Comparison of ENCODE assay signal across 8 mouse cellular contexts in genomic region chr7:126776598-126777057, GRCm38 (mm10). TPM values are rescaled to one million over a fixed set of nuclear protein-coding genes. Genes with fewer than 3 reads are reported as not detected.
DNase-seq lines count a peak whose midpoint lies in the region; ATAC-seq and TF ChIP-seq lines count a peak whose summit lies in the region.

Ypel3 (plus strand) TSS chr7:126776955.

- H3K9me3 ChIP-seq in ES-E14 (ENCODE audit: control insufficient read depth, insufficient read depth, low read depth, low read length) = no peaks in the 10 kb centered on the region
- H3K9me3 ChIP-seq in forebrain, embryonic 14.5 days (replicated peaks; ENCODE audit: control insufficient read depth, low read length) = no peaks in the 10 kb centered on the region
- H3K9me3 ChIP-seq in neural tube, embryonic 14.5 days (ENCODE audit: control insufficient read depth, low read length) = no peaks in the 10 kb centered on the region

- intact Hi-C loops in heart, postnatal 10 days (cut with DNase I) = loop anchor here (2.0 kb wide), 1 partner anchor 16 kb away; no protein-coding TSS in a partner anchor

- peak within 1 kb of the TSS; percentile 5 for H3K27ac ChIP-seq in ES-E14 (ENCODE audit: insufficient read depth, low read depth, low read length, poor library complexity, severe bottlenecking)
- peak within 1 kb of the TSS; percentile 76 for H3K27ac ChIP-seq in forebrain, embryonic 14.5 days (ENCODE audit: low read depth, low read length)
- peak within 1 kb of the TSS; percentile 69 for H3K27ac ChIP-seq in neural tube, embryonic 14.5 days (ENCODE audit: low read depth, low read length)

- H3K36me3 ChIP-seq in ES-E14 (ENCODE audit: control insufficient read depth, insufficient read depth, low read length, poor library complexity, severe bottlenecking) = peaks cover 2% of the 10 kb centered on the region; the same call in 1 of the 2 replicates
- peaks cover 24% of the 10 kb centered on the region; the same call in 1 of the 2 replicates for H3K36me3 ChIP-seq in forebrain, embryonic 14.5 days (ENCODE audit: control insufficient read depth, insufficient read depth, low read length)
- H3K36me3 ChIP-seq in neural tube, embryonic 14.5 days (ENCODE audit: control insufficient read depth, insufficient read depth, low read length) = no peaks in the 10 kb centered on the region

- H3K4me3 ChIP-seq in ES-E14 (ENCODE audit: insufficient read depth in 1 of 2, low read depth in 1 of 2, low read length in 2 of 2, poor library complexity in 1 of 2, severe bottlenecking in 1 of 2) = peak within 1 kb of the TSS; percentile 74 to 85
- H3K4me3 ChIP-seq in forebrain, embryonic 14.5 days (ENCODE audit: low read depth, low read length) = peak within 1 kb of the TSS; percentile 75
- peak within 1 kb of the TSS; percentile 75 for H3K4me3 ChIP-seq in neural tube, embryonic 14.5 days (ENCODE audit: low read depth, low read length)

- under 1% methylated on average over 37 of the region's 37 CpGs for whole genome bisulfite sequencing in forebrain, embryonic 14.5 days
- WGBS in large intestine, adult 2 months = under 1% methylated on average over 36 of the region's 37 CpGs
- WGBS in neural tube, embryonic 14.5 days = under 1% methylated on average over 35 of the region's 37 CpGs

- H3K9ac ChIP-seq in ES-E14 (ENCODE audit: insufficient read depth, low read depth, low read length, poor library complexity, severe bottlenecking) = peak within 1 kb of the TSS; percentile 77
- H3K9ac ChIP-seq in forebrain, embryonic 14.5 days (ENCODE audit: low read length) = peak within 1 kb of the TSS; percentile 94
- H3K9ac ChIP-seq in neural tube, embryonic 14.5 days (replicated peaks; ENCODE audit: low read depth, low read length) = peak within 1 kb of the TSS; percentile 92

- H3K4me1 ChIP-seq in ES-E14 (ENCODE audit: control insufficient read depth in 2 of 2, insufficient read depth in 2 of 2, low read length in 2 of 2, poor library complexity in 1 of 2) = peaks cover 5 to 23% of the 10 kb centered on the region in 2 experiments
- peaks cover 32% of the 10 kb centered on the region for H3K4me1 ChIP-seq in forebrain, embryonic 14.5 days (ENCODE audit: control insufficient read depth, insufficient read depth, low read length)
- H3K4me1 ChIP-seq in neural tube, embryonic 14.5 days (ENCODE audit: control insufficient read depth, insufficient read depth, low read length) = peaks cover 34% of the 10 kb centered on the region

- peak; percentile 87 for ATAC-seq in forebrain, embryonic 14.5 days
- peak; percentile 88 for ATAC-seq in neural tube, embryonic 14.5 days (ENCODE audit: low read depth)

- peak within 1 kb of the TSS; percentile 95 for H3K4me2 ChIP-seq in forebrain, embryonic 14.5 days (ENCODE audit: low read length)
- H3K4me2 ChIP-seq in neural tube, embryonic 14.5 days (ENCODE audit: low read depth, low read length) = peak within 1 kb of the TSS; percentile 88

- in situ Hi-C loops in ES-E14 (cut with MboI; ENCODE audit: low sequenced_read_pairs in 2 of 2, unreplicated experiment in 2 of 2) = no loop called here

- peak; percentile 62 for DNase-seq in ES-E14 (ENCODE audit: low read depth, low spot score)
- peak; percentile 95 for DNase-seq in cerebellum, adult 11 months
- peak; percentile 95 for DNase-seq in forebrain, embryonic 14.5 days (ENCODE audit: low spot score)
- peak; percentile 96 to 97 for DNase-seq in heart, postnatal 10 days
- DNase-seq in large intestine, adult 2 months (ENCODE audit: low read depth, low spot score) = no peak
- DNase-seq in lung, adult 18-20 months = peak; percentile 96 to 97
- DNase-seq in testis, postnatal 14 days (ENCODE audit: low spot score) = peak; percentile 94

- H3K27me3 ChIP-seq in forebrain, embryonic 14.5 days (replicated peaks; ENCODE audit: control insufficient read depth, insufficient read depth, low read length) = no peaks in the 10 kb centered on the region
- no peaks in the 10 kb centered on the region for H3K27me3 ChIP-seq in neural tube, embryonic 14.5 days (ENCODE audit: control insufficient read depth, insufficient read depth, low read length)

TF ChIP-seq in ES-E14, 5 proteins besides CTCF, POLR2A, EP300 and RAD21:
- no peak for TF ChIP-seq CHD2 (IDR thresholded peaks at IDR 0.05; ENCODE audit: low read depth, low read length)
- 0 out of 2 replicates have a peak, but pooled peaks have one; percentile 5 for TF ChIP-seq HCFC1 (IDR thresholded peaks at IDR 0.05; ENCODE audit: borderline replicate concordance, insufficient read depth, low read length)

RNA-seq across cellular contexts. Expression of gene Ypel3, which starts in this region (rescaled TPM):
- 19.4 and 20.8 TPM in 2 replicates for total RNA-seq in ES-E14 (2012; rRNA removed)
- polyA plus RNA-seq in forebrain, embryonic 14.5 days (2014; fragmentation: Nextera tagmentation; extraction: Ambion mirVana) = 206 and 230 TPM in 2 replicates
- 10 to 100 TPM; 61.9 to 71.7 TPM for total RNA-seq in heart, postnatal 10 days (2021)
- polyA plus RNA-seq in large intestine, adult 2 months (2012; rRNA removed) = 84.4 and 90.5 TPM in 2 replicates
- 219 and 246 TPM in 2 replicates for polyA plus RNA-seq in neural tube, embryonic 14.5 days (2014; fragmentation: Nextera tagmentation; extraction: Ambion mirVana)

Comparison
In these comparisons a context has a peak if more than half of its experiments do, and no peak if none do; other contexts are left out.
1. H3K27ac ChIP-seq: peak in every context shown above with its lines; median percentile 76 in forebrain, embryonic 14.5 days; 69 in neural tube, embryonic 14.5 days; 5 in ES-E14.